Mouse (Mus musculus): ENCODE measurements around the gene Plcl2.
"Not testable (repeated sequence)": the region's sequence is repeated elsewhere in the genome, so short reads cannot be mapped to it uniquely, and the experiment has no call there.

The Plcl2 gene

GRCm38 (mm10) chr17:50643989-50644388, 134.8 kb downstream of the Plcl2 start:
- POLR2A ChIA-PET = no interaction called here
- CTCF ChIA-PET = no interaction called here

GRCm38 (mm10) chr17:50648141-50648540, 138.9 kb downstream of the Plcl2 start:
- POLR2A ChIA-PET, CTCF ChIA-PET: not testable (repeated sequence)

- POLR2A ChIA-PET = interaction anchor here in 1 of 4 experiments (0.6 kb wide), 1 partner anchor 229 kb away, joined by 4 read pairs; no protein-coding TSS in a partner anchor
- CTCF ChIA-PET = no interaction called here
These were observed 139.7 kb downstream of the Plcl2 start for GRCm38 (mm10) chr17:50648757-50649419.

GRCm38 (mm10) chr17:50650535-50651223, 141.5 kb downstream of the Plcl2 start:
- POLR2A ChIA-PET = no interaction called here
- CTCF ChIA-PET = no interaction called here

GRCm38 (mm10) chr17:50654741-50655415, 145.7 kb downstream of the Plcl2 start:
- CTCF ChIA-PET = no interaction called here
- POLR2A ChIA-PET = interaction anchor here in 1 of 4 experiments (1.5 kb wide), 1 partner anchor 14 kb away, joined by 3 read pairs; no protein-coding TSS in a partner anchor

GRCm38 (mm10) chr17:50655416-50655776, 146.2 kb downstream of the Plcl2 start:
- CTCF ChIA-PET = interaction anchor here in 1 of 4 experiments (0.5 kb wide), 1 partner anchor 70 kb away, joined by 5 read pairs; no protein-coding TSS in a partner anchor
- POLR2A ChIA-PET = interaction anchor here in 1 of 4 experiments (1.5 kb wide), 1 partner anchor 13 kb away, joined by 3 read pairs; no protein-coding TSS in a partner anchor

- ChIA-PET POLR2A (no interaction called here), CTCF (interaction anchor here in 2 of 4 experiments (0.7 kb wide), 2 partner anchors 118 to 148 kb away, joined by 3 read pairs; no protein-coding TSS in a partner anchor)
These were observed 148.1 kb downstream of the Plcl2 start for GRCm38 (mm10) chr17:50657321-50657720.

GRCm38 (mm10) chr17:50658901-50659300, 149.7 kb downstream of the Plcl2 start:
- CTCF ChIA-PET = no interaction called here
- POLR2A ChIA-PET = no interaction called here

- POLR2A ChIA-PET = no interaction called here
- CTCF ChIA-PET = no interaction called here
These were observed 158.4 kb downstream of the Plcl2 start for GRCm38 (mm10) chr17:50667596-50667995.

GRCm38 (mm10) chr17:50668681-50669208, 159.5 kb downstream of the Plcl2 start:
- POLR2A ChIA-PET = interaction anchor here in 1 of 4 experiments (1.2 kb wide), 1 partner anchor 13 kb away, joined by 3 read pairs; no protein-coding TSS in a partner anchor
- CTCF ChIA-PET = no interaction called here

- ChIA-PET POLR2A (no interaction called here), CTCF (no interaction called here)
These were observed 162.2 kb downstream of the Plcl2 start for GRCm38 (mm10) chr17:50671416-50671815.

GRCm38 (mm10) chr17:50674580-50674979, 165.4 kb downstream of the Plcl2 start:
- ChIA-PET CTCF (no interaction called here), POLR2A (interaction anchor here in 1 of 4 experiments (0.6 kb wide), 1 partner anchor 256 kb away, joined by 7 read pairs; no protein-coding TSS in a partner anchor)

GRCm38 (mm10) chr17:50675231-50675630, 166.0 kb downstream of the Plcl2 start:
- ChIA-PET CTCF (no interaction called here), POLR2A (interaction anchor here in 1 of 4 experiments (0.6 kb wide), 1 partner anchor 256 kb away, joined by 7 read pairs; no protein-coding TSS in a partner anchor)

GRCm38 (mm10) chr17:50677334-50677733, 168.1 kb downstream of the Plcl2 start:
- POLR2A ChIA-PET = interaction anchor here in 1 of 4 experiments (0.8 kb wide), 1 partner anchor 383 kb away, joined by 3 read pairs; no protein-coding TSS in a partner anchor

GRCm38 (mm10) chr17:50677978-50678712, 168.9 kb downstream of the Plcl2 start:
- ChIA-PET CTCF (interaction anchor here in 1 of 4 experiments (0.6 kb wide), 1 partner anchor 169 kb away, joined by 3 read pairs; the partner anchor contains the start of gene Plcl2), POLR2A (interaction anchor here in 1 of 4 experiments (0.6 to 0.8 kb wide), 2 partner anchors 219 to 384 kb away, joined by 3 read pairs; no protein-coding TSS in a partner anchor)

More at GRCm38 (mm10) chr17:50677334-50677733, 168.1 kb downstream of the Plcl2 start:
- CTCF ChIA-PET = no interaction called here

- CTCF ChIA-PET = interaction anchor here in 1 of 4 experiments (0.6 kb wide), 1 partner anchor 46 kb away, joined by 3 read pairs; no protein-coding TSS in a partner anchor
These were observed 169.5 kb downstream of the Plcl2 start for GRCm38 (mm10) chr17:50678748-50679147.

GRCm38 (mm10) chr17:50679613-50680534, 170.7 kb downstream of the Plcl2 start:
- CTCF ChIA-PET = no interaction called here
- POLR2A ChIA-PET = interaction anchor here in 1 of 4 experiments (1.1 kb wide), 1 partner anchor 43 kb away, joined by 3 read pairs; no protein-coding TSS in a partner anchor

More at GRCm38 (mm10) chr17:50678748-50679147, 169.5 kb downstream of the Plcl2 start:
- POLR2A ChIA-PET = no interaction called here

GRCm38 (mm10) chr17:50682696-50683095, 173.5 kb downstream of the Plcl2 start:
- POLR2A ChIA-PET = no interaction called here
- CTCF ChIA-PET = no interaction called here

All from embryonic stem cell, embryonic (primary cell).